Mouse (Mus musculus) embryo, embryonic 10.5 days (tissue): ENCODE results near the gene Gm5678.

Experiments
- DNase-seq: peaks from one replicate; pipeline ENCODE4 v3.0.0-alpha.2; 2015; ENCODE audit warnings: low spot score

The Gm5678 gene

GRCm38 (mm10) chr16:93627761-93628400, at the start of gene Gm5678:
Gene Gm5678, plus strand, starts transcription at chr16:93628097.
- no peak for DNase-seq

GRCm38 (mm10) chr16:93578346-93579005, 49.4 kb upstream of the Gm5678 start:
- DNase-seq, result no peak

GRCm38 (mm10) chr16:93581125-93581524, 46.8 kb upstream of the Gm5678 start:
- no peak for DNase-seq

GRCm38 (mm10) chr16:93584976-93585702, 42.8 kb upstream of the Gm5678 start:
- no peak for DNase-seq

- no peak for DNase-seq
Observed at GRCm38 (mm10) chr16:93585703-93586205, 42.1 kb upstream of the Gm5678 start.

GRCm38 (mm10) chr16:93586382-93586781, 41.5 kb upstream of the Gm5678 start:
- DNase-seq, result no peak

- DNase-seq, result no peak
Observed at GRCm38 (mm10) chr16:93588281-93588680, 39.6 kb upstream of the Gm5678 start.

GRCm38 (mm10) chr16:93590915-93591314, 37.0 kb upstream of the Gm5678 start:
- DNase-seq, result no peak

GRCm38 (mm10) chr16:93591450-93592430, 36.2 kb upstream of the Gm5678 start:
- DNase-seq, result no peak

- DNase-seq, result no peak
Observed at GRCm38 (mm10) chr16:93592711-93593110, 35.2 kb upstream of the Gm5678 start.

- no peak for DNase-seq
Observed at GRCm38 (mm10) chr16:93593406-93593805, 34.5 kb upstream of the Gm5678 start.

GRCm38 (mm10) chr16:93594448-93594847, 33.4 kb upstream of the Gm5678 start:
- DNase-seq, result no peak

GRCm38 (mm10) chr16:93595766-93596165, 32.1 kb upstream of the Gm5678 start:
- DNase-seq, result no peak

- DNase-seq, result no peak
Observed at GRCm38 (mm10) chr16:93596807-93597206, 31.1 kb upstream of the Gm5678 start.

GRCm38 (mm10) chr16:93597551-93597950, 30.3 kb upstream of the Gm5678 start:
- DNase-seq, result no peak

GRCm38 (mm10) chr16:93599461-93599860, 28.4 kb upstream of the Gm5678 start:
- no peak for DNase-seq

GRCm38 (mm10) chr16:93603439-93604212, 24.3 kb upstream of the Gm5678 start, which contains the start of gene Setd4:
Gene Setd4, minus strand, starts transcription at chr16:93604063.
- DNase-seq, result peak; percentile 94

- DNase-seq, result peak; percentile 53
Observed at GRCm38 (mm10) chr16:93604481-93604969, 23.4 kb upstream of the Gm5678 start.

- no peak for DNase-seq
Observed at GRCm38 (mm10) chr16:93605553-93605952, 22.3 kb upstream of the Gm5678 start, which contains the start of gene Cbr1. Gene Cbr1, plus strand, starts transcription at chr16:93605853.

GRCm38 (mm10) chr16:93606146-93606545, 21.8 kb upstream of the Gm5678 start:
- DNase-seq, result no peak
